Mouse (Mus musculus) forebrain, embryonic 16.5 days (tissue): ENCODE data around the gene Uba52. TPM values are rescaled to one million over a fixed set of nuclear protein-coding genes. Genes with fewer than 3 reads are reported as not detected.

Experiments used
- ATAC-seq: fragments of 200-750 bp; cut with Nextera tagmentation; 2 replicates; pipeline ENCODE4 v1.8.0; 2017; ENCODE audit warnings: mild to moderate bottlenecking, moderate library complexity
- H3K27ac ChIP-seq: fragments of 300-500 bp; sonication (generic); 2 replicates; pipeline ENCODE4 v1.5.1; 2014; ENCODE audit warnings: low read length, control low read depth
- H3K27me3 ChIP-seq: fragments of 300-500 bp; sonication (generic); replicated peaks from 2 replicates; pipeline ENCODE4 v1.6.1; 2014; ENCODE audit warnings: low read length; ENCODE audit not compliant: control insufficient read depth, insufficient read depth
- H3K36me3 ChIP-seq: fragments of 300-500 bp; sonication (generic); 2 replicates; pipeline ENCODE4 v1.6.1; 2014; ENCODE audit not compliant: control insufficient read depth, insufficient read depth
- H3K4me1 ChIP-seq: fragments of 300-500 bp; sonication (generic); replicated peaks from 2 replicates; pipeline ENCODE4 v1.6.1; 2014; ENCODE audit warnings: low read length; ENCODE audit not compliant: control insufficient read depth, insufficient read depth
- H3K4me2 ChIP-seq: fragments of 300-500 bp; sonication (generic); 2 replicates; pipeline ENCODE4 v1.6.1; 2014; ENCODE audit warnings: mild to moderate bottlenecking, low read length, control low read depth
- H3K4me3 ChIP-seq: fragments of 300-500 bp; sonication (generic); replicated peaks from 2 replicates; pipeline ENCODE4 v1.5.1; 2014; ENCODE audit warnings: mild to moderate bottlenecking, low read length, control low read depth
- H3K9ac ChIP-seq: fragments of 300-500 bp; sonication (generic); replicated peaks from 2 replicates; pipeline ENCODE4 v1.6.1; 2014; ENCODE audit warnings: low read depth, low read length, control low read depth
- H3K9me3 ChIP-seq: fragments of 300-500 bp; sonication (generic); 2 replicates; pipeline ENCODE4 v1.6.1; 2016; ENCODE audit warnings: low read length; ENCODE audit not compliant: control insufficient read depth
- WGBS: fragments of 180-500 bp; shearing (Covaris S2); extraction: QIAGEN DNeasy Blood & Tissue Kit; methylation state at CpG from one replicate; pipeline ENCODE4 v1.1.7; 2014; 5-methylcytosine and 5-hydroxymethylcytosine counted together
- polyA plus RNA-seq: library from polyadenylated mRNA; unstranded; fragments of >200 nt; fragmentation: Nextera tagmentation; extraction: Ambion mirVana; gene quantifications from 2 replicates; pipeline ENCODE4 v1.2.1, GENCODE M21; 2015

Uba52 gene
- polyA plus RNA-seq, 1 experiment from 2014 or later, result 697 TPM

GRCm38 (mm10) chr8:70500386-70501301 is 10.0 kb downstream of the Uba52 start:
- Histone ChIP-seq H3K9ac (no peak overlapping the region), H3K4me3 (no peak overlapping the region), H3K4me2 (no peak overlapping the region), H3K4me1 (peaks cover 27% of the 10 kb centered on the region), H3K9me3 (peaks cover 2% of the 10 kb centered on the region; the same call in 1 of the 2 replicates), H3K36me3 (peaks cover 2% of the 10 kb centered on the region; the same call in 1 of the 2 replicates), H3K27me3 (peaks cover 68% of the 10 kb centered on the region), H3K27ac (no peak overlapping the region)
- 5% methylated on average over 39 of the region's 39 CpGs for WGBS
- ATAC-seq, result no peak

GRCm38 (mm10) chr8:70495771-70496062 is 14.9 kb downstream of the Uba52 start:
- no peak overlapping the region for H3K4me3 ChIP-seq
- 0 out of 2 replicates have a peak overlapping the region, but pooled peaks have one; percentile 6 for H3K9ac ChIP-seq
- peaks cover 23% of the 10 kb centered on the region for H3K4me1 ChIP-seq
- H3K4me2 ChIP-seq, result no peak overlapping the region
- peaks cover 2% of the 10 kb centered on the region; the same call in 1 of the 2 replicates for H3K9me3 ChIP-seq
- no peaks in the 10 kb centered on the region for H3K36me3 ChIP-seq
- H3K27me3 ChIP-seq, result peaks cover 86% of the 10 kb centered on the region
- 6% methylated on average over 12 of the region's 12 CpGs for WGBS
- H3K27ac ChIP-seq, result no peak overlapping the region
- no peak for ATAC-seq

- 3% methylated on average over 21 of the region's 21 CpGs for WGBS
- H3K4me3 ChIP-seq, result peak overlapping the region; percentile 10
- no peaks in the 10 kb centered on the region for H3K36me3 ChIP-seq
- peaks cover 23% of the 10 kb centered on the region for H3K4me1 ChIP-seq
- no peak; the same call in 1 of the 2 replicates for ATAC-seq
- H3K27me3 ChIP-seq, result peaks cover 86% of the 10 kb centered on the region
- H3K9ac ChIP-seq, result 0 out of 2 replicates have a peak overlapping the region, but pooled peaks have one; percentile 6
- H3K27ac ChIP-seq, result no peak overlapping the region
- H3K4me2 ChIP-seq, result no peak overlapping the region; the same call in 1 of the 2 replicates
- H3K9me3 ChIP-seq, result no peaks in the 10 kb centered on the region
These were observed 15.4 kb downstream of the Uba52 start for GRCm38 (mm10) chr8:70495001-70495770.

GRCm38 (mm10) chr8:70494416-70494945 is 16.1 kb downstream of the Uba52 start:
- H3K36me3 ChIP-seq, result no peaks in the 10 kb centered on the region
- no peak overlapping the region for H3K9ac ChIP-seq
- peaks cover 25% of the 10 kb centered on the region for H3K4me1 ChIP-seq
- peaks cover 86% of the 10 kb centered on the region for H3K27me3 ChIP-seq
- no peak overlapping the region for H3K27ac ChIP-seq
- no peaks in the 10 kb centered on the region for H3K9me3 ChIP-seq
- H3K4me2 ChIP-seq, result peak overlapping the region; percentile 29
- 2% methylated on average over 28 of the region's 28 CpGs for WGBS
- ATAC-seq, result no peak
- peak overlapping the region; percentile 10 for H3K4me3 ChIP-seq

- Histone ChIP-seq H3K4me1 (peaks cover 27% of the 10 kb centered on the region), H3K36me3 (no peaks in the 10 kb centered on the region), H3K9me3 (no peaks in the 10 kb centered on the region), H3K4me3 (peak overlapping the region; percentile 43), H3K4me2 (peak overlapping the region; percentile 64), H3K27ac (no peak overlapping the region), H3K27me3 (peaks cover 88% of the 10 kb centered on the region), H3K9ac (peak overlapping the region; percentile 47; the same call in 1 of the 2 replicates)
- peak; percentile 29; the same call in 1 of the 2 replicates for ATAC-seq
- 2% methylated on average over 47 of the region's 47 CpGs for WGBS
These were observed 16.7 kb downstream of the Uba52 start for GRCm38 (mm10) chr8:70493692-70494415.

- Histone ChIP-seq H3K9me3 (no peaks in the 10 kb centered on the region), H3K36me3 (no peaks in the 10 kb centered on the region), H3K27ac (no peak within 1 kb of the TSS), H3K9ac (peak within 1 kb of the TSS; percentile 47), H3K4me3 (peak within 1 kb of the TSS; percentile 43), H3K4me2 (peak within 1 kb of the TSS; percentile 64), H3K27me3 (peaks cover 89% of the 10 kb centered on the region), H3K4me1 (peaks cover 35% of the 10 kb centered on the region)
- ATAC-seq, result peak; percentile 3; the same call in 1 of the 2 replicates
- under 1% methylated on average over 70 of the region's 93 CpGs for WGBS
These were observed 17.6 kb downstream of the Uba52 start, which contains the start of gene Crlf1 for GRCm38 (mm10) chr8:70492664-70493640. Gene Crlf1, plus strand, starts transcription at chr8:70493158.

- Histone ChIP-seq H3K36me3 (no peaks in the 10 kb centered on the region), H3K4me3 (no peak overlapping the region), H3K9ac (no peak overlapping the region), H3K27me3 (peaks cover 88% of the 10 kb centered on the region), H3K9me3 (no peaks in the 10 kb centered on the region), H3K4me2 (no peak overlapping the region), H3K27ac (no peak overlapping the region), H3K4me1 (peaks cover 46% of the 10 kb centered on the region)
- WGBS, result 2% methylated on average over 20 of the region's 20 CpGs
- ATAC-seq, result no peak
These were observed 19.6 kb downstream of the Uba52 start for GRCm38 (mm10) chr8:70490880-70491495.
